Mouse (Mus musculus): ENCODE data around the gene Rer1. TPM values are rescaled to one million over a fixed set of nuclear protein-coding genes. Genes with fewer than 3 reads are reported as not detected.

The Rer1 gene
- total and polyA plus RNA-seq, 3 experiments = 125 to 212 (median 209) TPM

GRCm38 (mm10) chr4:155118278-155118677 is 32.1 kb upstream of the Rer1 start:
- H3K4me1 ChIP-seq (ENCODE audit: insufficient read depth, low read depth, low read length) = peaks cover 97% of the 10 kb centered on the region
- ATAC-seq (ENCODE audit: extremely low read depth, insufficient number of reproducible peaks, low FRiP score, poor library complexity, severe bottlenecking) = no peak

GRCm38 (mm10) chr4:155117396-155117978 is 31.3 kb upstream of the Rer1 start:
- TF ChIP-seq POLR2AphosphoS5 (IDR thresholded peaks at IDR 0.05; ENCODE audit: insufficient replicate concordance, low read depth, low read length) (no peak), CTCF (IDR thresholded peaks at IDR 0.05; ENCODE audit: low read depth, low read length) (no peak), GATA1 (IDR thresholded peaks at IDR 0.05; ENCODE audit: borderline replicate concordance, low read length) (no peak), TAL1 (conservative IDR thresholded peaks at IDR 0.05; ENCODE audit: low read depth, low read length) (peak; percentile 87), GATA2 (IDR thresholded peaks at IDR 0.05; ENCODE audit: borderline replicate concordance, low read depth, low read length) (no peak)
- Histone ChIP-seq H3K4me3 (ENCODE audit: low read depth, low read length) (peak overlapping the region; percentile 63; the same call in 1 of the 2 replicates), H3K4me1 (ENCODE audit: insufficient read depth, low read depth, low read length) (peaks cover 96% of the 10 kb centered on the region), H3K36me3 (replicated peaks) (no peaks in the 10 kb centered on the region), H3K9me3 (replicated peaks) (no peaks in the 10 kb centered on the region), H3K27me3 (ENCODE audit: insufficient read depth, low read length) (peaks cover 12% of the 10 kb centered on the region; the same call in 1 of the 2 replicates)
- ATAC-seq (ENCODE audit: extremely low read depth, insufficient number of reproducible peaks, low FRiP score, poor library complexity, severe bottlenecking) (peak; percentile 76), DNase-seq (ENCODE audit: low spot score) (peak; percentile 91)

More at GRCm38 (mm10) chr4:155118278-155118677, 32.1 kb upstream of the Rer1 start:
- no peaks in the 10 kb centered on the region for H3K36me3 ChIP-seq (replicated peaks)
- H3K4me3 ChIP-seq (ENCODE audit: low read depth, low read length) = peak overlapping the region; percentile 42; the same call in 1 of the 2 replicates
- TF ChIP-seq TAL1 (conservative IDR thresholded peaks at IDR 0.05; ENCODE audit: low read depth, low read length) = no peak
- TF ChIP-seq GATA1 (IDR thresholded peaks at IDR 0.05; ENCODE audit: borderline replicate concordance, low read length) = no peak
- no peak for TF ChIP-seq POLR2AphosphoS5 (IDR thresholded peaks at IDR 0.05; ENCODE audit: insufficient replicate concordance, low read depth, low read length)
- no peak for TF ChIP-seq CTCF (IDR thresholded peaks at IDR 0.05; ENCODE audit: low read depth, low read length)
- no peak for TF ChIP-seq GATA2 (IDR thresholded peaks at IDR 0.05; ENCODE audit: borderline replicate concordance, low read depth, low read length)
- DNase-seq (ENCODE audit: low spot score) = no peak
- H3K27me3 ChIP-seq (ENCODE audit: insufficient read depth, low read length) = peaks cover 12% of the 10 kb centered on the region; the same call in 1 of the 2 replicates
- H3K9me3 ChIP-seq (replicated peaks) = no peaks in the 10 kb centered on the region; the same call in 1 of the 2 replicates

GRCm38 (mm10) chr4:155116607-155117006 is 30.4 kb upstream of the Rer1 start:
- H3K27me3 ChIP-seq (ENCODE audit: insufficient read depth, low read length) = peaks cover 14% of the 10 kb centered on the region; the same call in 1 of the 2 replicates
- peaks cover 87% of the 10 kb centered on the region for H3K4me1 ChIP-seq (ENCODE audit: insufficient read depth, low read depth, low read length)
- H3K4me3 ChIP-seq (ENCODE audit: low read depth, low read length) = peak overlapping the region; percentile 63; the same call in 1 of the 2 replicates
- ATAC-seq (ENCODE audit: extremely low read depth, insufficient number of reproducible peaks, low FRiP score, poor library complexity, severe bottlenecking) = peak; percentile 50
- DNase-seq (ENCODE audit: low spot score) = peak; percentile 58
- H3K36me3 ChIP-seq (replicated peaks) = no peaks in the 10 kb centered on the region
- TF ChIP-seq TAL1 (conservative IDR thresholded peaks at IDR 0.05; ENCODE audit: low read depth, low read length) (peak; percentile 92), CTCF (IDR thresholded peaks at IDR 0.05; ENCODE audit: low read depth, low read length) (no peak)
- H3K9me3 ChIP-seq (replicated peaks) = no peaks in the 10 kb centered on the region

- Histone ChIP-seq H3K4me1 (ENCODE audit: insufficient read depth, low read depth, low read length) (peaks cover 71% of the 10 kb centered on the region), H3K36me3 (replicated peaks) (no peaks in the 10 kb centered on the region), H3K27me3 (ENCODE audit: insufficient read depth, low read length) (peaks cover 29% of the 10 kb centered on the region), H3K9me3 (replicated peaks) (no peaks in the 10 kb centered on the region), H3K4me3 (ENCODE audit: low read depth, low read length) (no peak overlapping the region)
- no peak for DNase-seq (ENCODE audit: low spot score)
- no peak for ATAC-seq (ENCODE audit: extremely low read depth, insufficient number of reproducible peaks, low FRiP score, poor library complexity, severe bottlenecking)
- no peak for TF ChIP-seq CTCF (IDR thresholded peaks at IDR 0.05; ENCODE audit: low read depth, low read length)
- no peak for TF ChIP-seq GATA2 (IDR thresholded peaks at IDR 0.05; ENCODE audit: borderline replicate concordance, low read depth, low read length)
- TF ChIP-seq POLR2AphosphoS5 (IDR thresholded peaks at IDR 0.05; ENCODE audit: insufficient replicate concordance, low read depth, low read length) = no peak
- no peak for TF ChIP-seq GATA1 (IDR thresholded peaks at IDR 0.05; ENCODE audit: borderline replicate concordance, low read length)
- TF ChIP-seq TAL1 (conservative IDR thresholded peaks at IDR 0.05; ENCODE audit: low read depth, low read length) = no peak
Observed at GRCm38 (mm10) chr4:155113766-155114410, 27.7 kb upstream of the Rer1 start.

- no peak for ATAC-seq (ENCODE audit: extremely low read depth, insufficient number of reproducible peaks, low FRiP score, poor library complexity, severe bottlenecking)
- Histone ChIP-seq H3K36me3 (replicated peaks) (no peaks in the 10 kb centered on the region), H3K9me3 (replicated peaks) (no peaks in the 10 kb centered on the region), H3K4me1 (ENCODE audit: insufficient read depth, low read depth, low read length) (peaks cover 43% of the 10 kb centered on the region), H3K27me3 (ENCODE audit: insufficient read depth, low read length) (peaks cover 23% of the 10 kb centered on the region), H3K4me3 (ENCODE audit: low read depth, low read length) (no peak overlapping the region)
- DNase-seq (ENCODE audit: low spot score) = no peak
- TF ChIP-seq POLR2AphosphoS5 (IDR thresholded peaks at IDR 0.05; ENCODE audit: insufficient replicate concordance, low read depth, low read length) (no peak), GATA1 (IDR thresholded peaks at IDR 0.05; ENCODE audit: borderline replicate concordance, low read length) (no peak), GATA2 (IDR thresholded peaks at IDR 0.05; ENCODE audit: borderline replicate concordance, low read depth, low read length) (no peak), TAL1 (conservative IDR thresholded peaks at IDR 0.05; ENCODE audit: low read depth, low read length) (no peak), CTCF (IDR thresholded peaks at IDR 0.05; ENCODE audit: low read depth, low read length) (no peak)
Observed at GRCm38 (mm10) chr4:155109471-155109870, 23.3 kb upstream of the Rer1 start.

GRCm38 (mm10) chr4:155107886-155108285 is 21.7 kb upstream of the Rer1 start:
- ATAC-seq (ENCODE audit: extremely low read depth, insufficient number of reproducible peaks, low FRiP score, poor library complexity, severe bottlenecking) (peak; percentile 72), DNase-seq (ENCODE audit: low spot score) (no peak)
- H3K4me3 ChIP-seq (ENCODE audit: low read depth, low read length) = no peak overlapping the region
- peaks cover 29% of the 10 kb centered on the region for H3K4me1 ChIP-seq (ENCODE audit: insufficient read depth, low read depth, low read length)
- no peaks in the 10 kb centered on the region for H3K9me3 ChIP-seq (replicated peaks)
- peaks cover 17% of the 10 kb centered on the region for H3K27me3 ChIP-seq (ENCODE audit: insufficient read depth, low read length)
- H3K36me3 ChIP-seq (replicated peaks) = no peaks in the 10 kb centered on the region
- TF ChIP-seq GATA2 (IDR thresholded peaks at IDR 0.05; ENCODE audit: borderline replicate concordance, low read depth, low read length) (no peak), CTCF (IDR thresholded peaks at IDR 0.05; ENCODE audit: low read depth, low read length) (no peak), TAL1 (conservative IDR thresholded peaks at IDR 0.05; ENCODE audit: low read depth, low read length) (no peak), GATA1 (IDR thresholded peaks at IDR 0.05; ENCODE audit: borderline replicate concordance, low read length) (no peak), POLR2AphosphoS5 (IDR thresholded peaks at IDR 0.05; ENCODE audit: insufficient replicate concordance, low read depth, low read length) (no peak)
